Mouse (Mus musculus) cortical plate, adult 2 months (tissue): Measurements from ENCODE around the gene Homer1.

Experiments used
- CTCF ChIP-seq: fragments of 200-500 bp; IDR thresholded peaks from 2 replicates; pipeline ENCODE4 v1.5.1; 2011; ENCODE audit warnings: mild to moderate bottlenecking, control low read depth, low read length; ENCODE audit not compliant: insufficient read depth; ENCODE audit errors: extremely low read depth
- POLR2A ChIP-seq: fragments of 200-500 bp; IDR thresholded peaks from 2 replicates; pipeline ENCODE4 v1.6.1; 2011; ENCODE audit warnings: mild to moderate bottlenecking, low read length, control low read depth; ENCODE audit not compliant: insufficient read depth; ENCODE audit errors: extremely low read depth

GRCm38 (mm10) chr13:93331721-93332120, 32.3 kb downstream of the Homer1 start:
- TF ChIP-seq POLR2A: no peak
- TF ChIP-seq CTCF: no peak
